Mouse (Mus musculus): ENCODE data around the gene Ddx6. TPM values are rescaled to one million over a fixed set of nuclear protein-coding genes. Genes with fewer than 3 reads are reported as not detected.
"Not testable (repeated sequence)": the region's sequence is repeated elsewhere in the genome, so short reads cannot be mapped to it uniquely, and the experiment has no call there.

The Ddx6 gene
- 25.9 and 26.8 TPM in 2 replicates for polyA plus RNA-seq (2016; fragmentation: Nextera tagmentation; extraction: Ambion mirVana)

DNA sequence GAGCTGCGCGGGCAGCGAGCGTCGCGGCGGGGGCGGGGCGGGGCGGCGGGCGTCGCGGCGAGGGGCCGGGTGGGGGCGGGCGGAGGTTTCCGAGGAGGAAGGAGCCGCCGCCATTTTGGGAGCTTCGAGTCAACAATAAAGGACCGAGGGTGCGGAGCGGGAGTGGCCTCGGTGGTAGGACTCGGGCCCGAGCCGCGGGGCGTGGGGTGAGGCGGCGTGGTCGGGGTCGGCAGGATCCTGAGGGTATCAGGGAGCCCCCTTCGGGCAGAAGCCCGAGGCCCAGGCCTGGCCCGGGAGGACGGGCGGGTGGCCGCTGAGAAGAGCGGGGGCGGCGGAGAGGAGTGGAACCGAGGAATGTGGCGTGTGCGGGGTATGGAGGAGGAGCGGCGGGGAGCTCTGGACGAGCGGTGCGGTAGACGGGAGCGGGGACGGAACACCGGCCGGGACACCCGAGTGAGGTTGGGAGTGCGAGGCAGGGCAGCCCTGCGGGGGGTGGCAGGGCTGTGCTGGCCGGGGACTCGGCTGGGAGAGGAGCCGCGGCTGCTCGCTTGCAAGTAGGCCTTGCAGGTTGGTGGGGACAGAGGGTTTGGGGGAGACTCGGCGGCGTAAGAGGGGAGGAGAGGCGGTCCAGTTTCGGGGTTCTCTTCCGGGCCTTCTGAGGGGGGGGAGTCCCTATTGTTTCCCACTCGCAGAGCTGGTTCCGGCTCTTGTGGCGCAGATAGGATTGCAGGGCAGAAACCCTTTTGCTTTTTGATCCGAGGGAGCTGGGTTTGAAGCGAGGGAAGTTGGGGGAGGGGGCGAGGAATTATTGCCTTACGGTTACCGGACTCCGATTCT is at the start of gene Ddx6:
Gene Ddx6, plus strand, starts transcription at position 114 of the 837 bp plus-strand sequence.
- H3K27me3 ChIP-seq, result no peaks in the 10 kb centered on the region
- peak within 1 kb of the TSS; percentile 97 for H3K4me3 ChIP-seq
- peaks cover 31% of the 10 kb centered on the region for H3K4me1 ChIP-seq
- H3K36me3 ChIP-seq, result peaks cover 24% of the 10 kb centered on the region
- no peaks in the 10 kb centered on the region for H3K9me3 ChIP-seq (replicated peaks)
- peak within 1 kb of the TSS; percentile 100 for H3K27ac ChIP-seq
- WGBS, result under 1% methylated on average over 58 of the region's 80 CpGs
- peak within 1 kb of the TSS; percentile 94 for H3K4me2 ChIP-seq (replicated peaks)
- H3K9ac ChIP-seq, result peak within 1 kb of the TSS; percentile 100
- peak; percentile 76 for ATAC-seq (ENCODE audit: low FRiP score)

DNA sequence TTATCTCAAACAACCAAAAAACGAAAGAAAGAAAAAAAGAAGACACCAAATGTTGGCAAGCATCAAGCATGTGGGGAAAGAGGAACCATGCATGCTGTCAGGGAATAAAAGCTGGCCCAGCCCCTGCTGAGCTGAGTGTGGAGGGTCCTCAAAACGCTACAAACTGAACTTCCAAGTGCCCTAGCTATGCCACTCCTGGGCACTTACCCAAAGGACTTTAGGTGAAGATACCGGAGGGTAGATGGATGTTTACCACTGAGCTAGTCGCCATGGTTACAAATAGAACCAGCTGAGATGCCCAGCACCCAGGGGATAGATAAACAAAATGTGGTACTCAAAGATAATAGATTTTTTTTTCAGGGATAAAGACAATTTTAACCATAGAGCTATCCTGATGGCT is 43.1 kb upstream of the Ddx6 start, which contains the start of gene Cxcr5:
Gene Cxcr5, minus strand, starts transcription at position 281 of the 400 bp plus-strand sequence.
- Histone ChIP-seq H3K36me3 (no peaks in the 10 kb centered on the region), H3K9ac (no peak within 1 kb of the TSS), H3K9me3 (replicated peaks) (no peaks in the 10 kb centered on the region), H3K27ac (no peak within 1 kb of the TSS), H3K4me2 (replicated peaks) (no peak within 1 kb of the TSS), H3K4me1 (no peaks in the 10 kb centered on the region), H3K4me3 (no peak within 1 kb of the TSS), H3K27me3 (no peaks in the 10 kb centered on the region)
- no peak for ATAC-seq (ENCODE audit: low FRiP score)
- 56% methylated on average over 4 of the region's 4 CpGs for WGBS

DNA sequence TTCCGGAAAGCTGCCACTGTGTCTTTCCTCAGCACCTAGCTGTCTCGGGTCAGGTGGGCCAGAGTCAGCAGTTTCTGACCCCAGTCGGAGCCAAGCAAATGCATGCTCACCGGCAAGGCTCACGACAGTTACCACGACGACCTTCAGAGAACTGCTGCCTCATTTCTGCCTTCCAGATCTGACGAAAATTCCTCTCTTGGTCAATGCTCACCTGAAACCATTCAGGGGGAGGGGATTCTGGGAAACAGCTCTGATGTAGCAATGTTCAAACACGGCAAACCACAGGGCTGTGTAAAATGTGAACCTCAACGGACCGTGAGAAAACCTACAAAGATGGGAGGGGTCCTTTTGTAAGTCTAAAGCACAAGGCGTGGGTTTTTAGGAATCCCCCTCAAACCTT is 41.8 kb upstream of the Ddx6 start:
- no peak overlapping the region for H3K27ac ChIP-seq
- ATAC-seq (ENCODE audit: low FRiP score), result no peak
- H3K4me3 ChIP-seq, result no peak overlapping the region
- 0 out of 2 replicates have a peak, but pooled peaks cover 2% of the 10 kb centered on the region for H3K4me1 ChIP-seq
- no peak overlapping the region for H3K4me2 ChIP-seq (replicated peaks)
- no peaks in the 10 kb centered on the region for H3K9me3 ChIP-seq (replicated peaks)
- 49% methylated on average over 12 of the region's 12 CpGs for WGBS
- no peak overlapping the region for H3K9ac ChIP-seq
- H3K27me3 ChIP-seq, result no peaks in the 10 kb centered on the region
- H3K36me3 ChIP-seq, result no peaks in the 10 kb centered on the region

DNA sequence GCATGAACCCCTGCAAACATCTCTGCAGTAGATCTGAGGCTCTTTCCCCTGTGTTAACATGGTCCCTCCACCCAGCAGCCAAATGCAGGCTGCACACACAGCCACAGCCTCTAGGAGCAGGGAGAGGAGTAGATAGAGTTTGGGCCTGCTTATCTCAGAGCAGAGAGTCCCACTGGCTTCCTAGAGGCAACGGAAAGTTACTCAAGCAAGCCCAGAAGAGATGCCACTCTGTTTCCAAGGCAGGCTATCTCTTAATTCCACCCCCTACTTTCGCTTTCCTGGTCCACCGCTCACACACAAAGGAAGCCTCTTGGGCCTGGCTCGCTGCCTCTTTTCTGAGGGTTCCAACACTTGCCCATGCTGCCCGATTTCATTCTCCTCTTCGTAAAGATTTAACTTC is 39.3 kb upstream of the Ddx6 start:
- Histone ChIP-seq H3K9me3 (replicated peaks) (no peaks in the 10 kb centered on the region), H3K27ac (no peak overlapping the region), H3K4me2 (replicated peaks) (no peak overlapping the region), H3K4me1 (0 out of 2 replicates have a peak, but pooled peaks cover 2% of the 10 kb centered on the region), H3K27me3 (no peaks in the 10 kb centered on the region), H3K9ac (no peak overlapping the region), H3K36me3 (no peaks in the 10 kb centered on the region), H3K4me3 (no peak overlapping the region)
- 31% methylated on average over 6 of the region's 6 CpGs for WGBS
- ATAC-seq (ENCODE audit: low FRiP score), result no peak

DNA sequence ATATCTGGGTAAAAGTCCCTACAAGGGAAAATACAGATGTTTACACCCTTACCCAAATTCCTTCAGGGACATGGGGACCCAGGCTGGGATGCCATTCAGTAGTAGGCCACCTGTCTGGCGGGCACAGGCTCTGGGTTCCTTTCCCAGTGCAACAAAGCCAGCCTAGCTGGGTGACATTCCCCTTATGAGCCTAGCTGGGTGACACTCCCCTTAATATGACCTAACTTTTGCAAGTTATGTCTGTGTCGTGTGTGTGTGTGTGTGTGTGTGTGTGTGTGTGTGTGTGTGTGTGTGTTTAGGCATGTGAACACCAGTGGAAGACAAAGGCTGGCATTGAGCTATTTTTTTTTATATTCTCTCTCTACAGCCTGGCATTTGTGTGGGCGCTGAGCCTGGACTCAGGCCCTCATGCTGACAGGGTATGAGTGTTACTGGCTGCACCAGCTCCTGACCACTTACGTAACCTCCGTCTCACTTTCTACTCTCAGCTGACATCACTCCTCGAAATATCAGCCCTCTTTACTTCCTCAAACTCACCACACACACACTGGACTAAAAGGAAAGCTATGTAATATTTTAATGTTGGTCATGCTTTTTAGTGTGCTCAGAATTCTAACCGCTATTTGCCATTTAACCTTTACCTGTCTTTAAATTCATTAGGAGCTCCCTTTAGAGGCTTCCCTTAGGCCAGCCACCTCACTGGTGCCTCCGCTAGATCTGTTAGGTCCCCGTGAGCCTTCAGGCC is 37.2 kb upstream of the Ddx6 start:
- H3K9ac ChIP-seq, result no peak overlapping the region
- H3K4me3 ChIP-seq, result no peak overlapping the region
- no peak overlapping the region for H3K4me2 ChIP-seq (replicated peaks)
- no peaks in the 10 kb centered on the region for H3K27me3 ChIP-seq
- WGBS, result 76% methylated on average over 9 of the region's 9 CpGs
- H3K9me3 ChIP-seq (replicated peaks), result no peaks in the 10 kb centered on the region
- H3K27ac ChIP-seq, result no peak overlapping the region
- 0 out of 2 replicates have a peak, but pooled peaks cover 2% of the 10 kb centered on the region for H3K4me1 ChIP-seq
- ATAC-seq (ENCODE audit: low FRiP score), result no peak
- no peaks in the 10 kb centered on the region for H3K36me3 ChIP-seq

DNA sequence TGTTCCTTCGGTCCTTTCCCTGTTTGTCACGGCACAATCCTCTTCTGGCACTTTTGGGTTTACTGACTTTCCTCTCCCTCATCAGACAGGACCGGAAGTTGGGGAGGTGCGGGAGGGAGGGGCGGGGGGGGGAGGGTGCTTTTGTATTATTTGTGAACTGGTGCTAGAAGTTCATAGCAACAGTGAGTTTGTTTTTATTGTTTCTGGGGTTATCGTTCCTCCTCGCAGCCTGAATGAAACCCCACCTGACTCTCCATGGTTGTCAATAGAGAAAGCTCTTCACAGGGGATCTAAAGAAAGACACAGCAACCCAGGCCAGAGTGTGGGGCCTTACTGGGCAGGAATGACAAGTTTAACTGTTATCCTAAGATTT is 36.6 kb upstream of the Ddx6 start:
- Histone ChIP-seq H3K27ac (no peak overlapping the region), H3K9ac (no peak overlapping the region), H3K4me2 (replicated peaks) (no peak overlapping the region), H3K4me3 (no peak overlapping the region), H3K27me3 (no peaks in the 10 kb centered on the region), H3K36me3 (no peaks in the 10 kb centered on the region), H3K9me3 (replicated peaks) (no peaks in the 10 kb centered on the region), H3K4me1 (0 out of 2 replicates have a peak, but pooled peaks cover 2% of the 10 kb centered on the region)
- WGBS, result 37% methylated on average over 7 of the region's 7 CpGs
- no peak for ATAC-seq (ENCODE audit: low FRiP score)

DNA sequence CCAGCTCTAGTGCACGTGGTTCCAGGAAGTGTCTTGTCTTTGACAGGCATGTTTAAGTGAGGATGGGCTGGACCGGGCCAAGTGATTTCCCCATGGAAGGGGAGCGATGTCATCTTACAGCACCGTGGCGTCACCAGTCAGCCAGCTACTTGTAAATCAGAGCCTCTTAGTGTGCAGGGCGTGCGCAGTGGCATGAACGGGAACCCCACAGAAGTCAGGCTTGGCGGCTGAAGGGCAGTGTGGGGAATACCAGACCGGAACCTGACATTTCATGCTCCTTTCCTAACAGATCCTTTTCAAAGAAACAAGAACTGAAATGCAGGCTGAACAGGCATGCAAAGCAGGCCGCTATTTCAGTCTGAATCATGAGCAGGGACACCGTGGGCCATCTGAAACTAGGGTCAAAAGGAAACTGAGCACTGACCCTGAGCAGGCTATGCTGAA is 33.7 kb upstream of the Ddx6 start:
- Histone ChIP-seq H3K9ac (no peak overlapping the region), H3K4me3 (no peak overlapping the region), H3K9me3 (replicated peaks) (no peaks in the 10 kb centered on the region), H3K4me2 (replicated peaks) (no peak overlapping the region), H3K27me3 (no peaks in the 10 kb centered on the region), H3K27ac (no peak overlapping the region), H3K4me1 (0 out of 2 replicates have a peak, but pooled peaks cover 2% of the 10 kb centered on the region), H3K36me3 (no peaks in the 10 kb centered on the region)
- 80% methylated on average over 12 of the region's 12 CpGs for WGBS
- no peak for ATAC-seq (ENCODE audit: low FRiP score)

DNA sequence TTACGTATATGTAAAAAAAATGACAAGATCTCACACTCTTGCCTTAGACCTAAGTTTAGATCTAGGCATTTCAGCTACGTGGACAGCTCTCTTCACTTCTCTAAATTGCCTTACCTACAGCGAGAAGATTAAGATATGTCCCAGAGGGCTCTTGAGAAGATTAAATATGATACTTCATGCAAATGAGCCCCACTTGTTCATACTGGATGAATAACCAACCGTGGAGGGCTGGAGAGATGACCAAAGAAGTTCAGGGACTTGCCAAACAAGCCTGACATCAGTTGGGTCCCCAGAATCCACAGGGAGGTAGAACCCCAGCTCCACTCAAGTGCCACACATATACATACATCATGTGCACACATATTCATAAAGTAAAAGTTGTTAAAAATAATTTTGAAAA is 31.4 kb upstream of the Ddx6 start:
- Histone ChIP-seq H3K9me3 (replicated peaks) (no peaks in the 10 kb centered on the region), H3K36me3 (no peaks in the 10 kb centered on the region), H3K4me3 (no peak overlapping the region), H3K27ac (no peak overlapping the region), H3K27me3 (no peaks in the 10 kb centered on the region), H3K9ac (no peak overlapping the region), H3K4me2 (replicated peaks) (no peak overlapping the region), H3K4me1 (no peaks in the 10 kb centered on the region)
- no peak for ATAC-seq (ENCODE audit: low FRiP score)
- 83% methylated on average over 4 of the region's 4 CpGs for WGBS

DNA sequence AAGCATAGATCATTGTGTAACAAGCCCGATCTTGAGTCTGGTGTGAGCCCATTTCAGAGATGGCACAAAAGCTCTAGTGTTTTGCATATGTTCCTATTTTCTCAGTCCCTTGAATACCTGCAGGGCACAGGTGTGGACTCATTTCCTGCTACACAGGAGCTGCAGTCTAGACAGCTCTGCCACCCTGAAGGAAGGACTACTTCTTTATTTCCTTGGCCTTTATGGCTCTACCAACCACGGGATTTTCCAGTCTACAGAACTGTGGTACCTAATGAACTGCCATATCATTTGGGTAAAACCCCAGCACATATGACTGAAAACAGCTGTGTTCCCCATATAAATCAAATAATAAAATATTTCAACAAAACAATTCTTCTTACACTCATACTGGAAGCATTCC is 29.6 kb upstream of the Ddx6 start:
- no peak for ATAC-seq (ENCODE audit: low FRiP score)
- WGBS, result 92% methylated on average over 2 of the region's 2 CpGs

DNA sequence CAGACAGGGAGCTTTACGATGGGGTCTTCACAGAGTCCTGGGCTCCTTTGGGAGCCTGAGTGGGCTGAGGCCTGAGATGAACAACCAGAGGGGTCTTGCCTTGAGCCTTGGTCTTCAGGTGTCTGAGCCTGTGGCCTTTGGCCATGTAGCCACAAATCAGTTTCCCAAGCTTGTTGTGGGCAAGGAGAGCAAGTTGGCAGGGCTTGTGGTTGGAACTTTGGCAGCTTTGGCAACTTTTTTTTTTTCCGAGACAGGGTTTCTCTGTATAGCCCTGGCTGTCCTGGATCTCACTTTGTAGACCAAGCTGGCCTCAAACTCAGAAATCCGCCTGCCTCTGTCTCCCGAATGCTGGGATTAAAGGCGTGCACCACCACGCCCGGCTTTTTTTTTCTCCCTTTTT is 28.6 kb upstream of the Ddx6 start:
- not testable (repeated sequence) for ATAC-seq (ENCODE audit: low FRiP score); H3K36me3 ChIP-seq; H3K4me3 ChIP-seq; H3K27ac ChIP-seq; H3K9me3 ChIP-seq (replicated peaks); H3K4me1 ChIP-seq; H3K4me2 ChIP-seq (replicated peaks); H3K27me3 ChIP-seq; H3K9ac ChIP-seq
- 90% methylated on average over 7 of the region's 7 CpGs for WGBS

More for the DNA sequence above, 29.6 kb upstream of the Ddx6 start:
- no peaks in the 10 kb centered on the region for H3K4me1 ChIP-seq
- no peak overlapping the region for H3K27ac ChIP-seq
- no peak overlapping the region for H3K9ac ChIP-seq
- no peak overlapping the region for H3K4me2 ChIP-seq (replicated peaks)
- H3K27me3 ChIP-seq, result no peaks in the 10 kb centered on the region
- no peak overlapping the region for H3K4me3 ChIP-seq
- H3K9me3 ChIP-seq (replicated peaks), result no peaks in the 10 kb centered on the region
- no peaks in the 10 kb centered on the region for H3K36me3 ChIP-seq

DNA sequence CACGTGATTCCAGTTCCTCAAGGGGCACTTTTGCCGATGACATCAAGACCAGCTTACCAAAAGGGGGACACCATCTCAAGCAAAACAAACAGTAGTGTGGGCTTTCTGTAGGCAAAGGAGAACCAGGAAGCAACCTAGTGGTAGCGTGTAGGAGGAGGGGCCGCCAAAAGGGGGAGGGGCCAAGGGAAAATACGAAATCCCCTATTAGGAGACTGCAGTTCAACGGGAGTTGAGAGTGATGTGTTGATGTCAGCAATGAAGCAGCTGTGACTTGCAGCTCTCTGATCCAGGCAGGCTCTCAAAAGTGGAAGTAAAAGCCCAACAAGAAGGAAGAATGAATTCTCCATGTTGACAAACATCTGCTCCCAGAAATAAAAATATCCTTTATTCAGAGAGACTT is 25.3 kb upstream of the Ddx6 start:
- WGBS, result 39% methylated on average over 6 of the region's 6 CpGs

DNA sequence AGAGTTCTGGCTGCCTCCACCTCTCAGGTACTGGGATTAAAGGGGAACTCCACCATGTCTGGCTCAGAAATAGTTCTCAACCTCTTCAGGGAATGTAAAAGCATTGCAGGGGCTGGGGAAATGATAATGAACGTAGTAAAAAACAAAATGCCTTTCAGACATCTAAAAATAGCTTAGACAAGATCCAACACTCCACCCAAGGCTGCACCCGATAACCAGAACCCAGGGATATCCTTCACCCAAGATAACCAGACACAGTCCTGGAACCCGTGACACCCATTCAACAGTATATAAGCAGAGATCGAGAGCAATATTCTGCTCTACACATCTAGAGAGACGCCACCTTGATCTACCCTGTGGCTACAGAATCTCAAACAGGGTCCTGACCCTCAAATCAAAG is 24.6 kb upstream of the Ddx6 start:
- Histone ChIP-seq H3K4me3 (no peak overlapping the region), H3K4me2 (replicated peaks) (no peak overlapping the region), H3K36me3 (no peaks in the 10 kb centered on the region), H3K9ac (no peak overlapping the region), H3K4me1 (no peaks in the 10 kb centered on the region), H3K9me3 (replicated peaks) (no peaks in the 10 kb centered on the region), H3K27me3 (no peaks in the 10 kb centered on the region), H3K27ac (no peak overlapping the region)
- no peak for ATAC-seq (ENCODE audit: low FRiP score)
- WGBS, result 91% methylated on average over 5 of the region's 5 CpGs

More for the DNA sequence above, 25.3 kb upstream of the Ddx6 start:
- Histone ChIP-seq H3K4me3 (no peak overlapping the region), H3K36me3 (no peaks in the 10 kb centered on the region), H3K9me3 (replicated peaks) (no peaks in the 10 kb centered on the region), H3K27me3 (no peaks in the 10 kb centered on the region), H3K27ac (no peak overlapping the region), H3K4me1 (no peaks in the 10 kb centered on the region), H3K9ac (no peak overlapping the region), H3K4me2 (replicated peaks) (no peak overlapping the region)
- no peak for ATAC-seq (ENCODE audit: low FRiP score)

Data from hindbrain, embryonic 12.5 days (tissue).